ENCODE assay signal across 10 mouse cellular contexts in the genomic region with DNA sequence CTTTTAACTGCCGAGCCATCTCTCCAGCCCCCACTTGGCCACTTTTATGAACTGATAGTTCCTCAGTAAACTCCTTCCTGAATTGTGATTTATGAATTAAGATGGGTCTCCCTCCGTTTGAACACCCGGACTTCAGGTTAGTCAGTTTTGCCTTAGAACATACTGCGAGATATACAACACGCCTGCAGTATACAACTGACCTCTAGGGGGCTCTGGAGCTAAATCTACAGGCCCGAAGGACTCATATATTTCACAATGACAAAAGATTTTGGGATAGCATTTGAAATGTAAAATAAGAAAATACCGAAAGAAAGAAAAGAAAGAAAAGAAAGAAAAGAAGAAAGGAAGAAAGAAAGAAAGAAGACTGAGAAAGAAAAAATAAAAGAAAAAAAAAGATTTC. TPM values are rescaled to one million over a fixed set of nuclear protein-coding genes. Genes with fewer than 3 reads are reported as not detected.
DNase-seq lines count a peak whose midpoint lies in the region; ATAC-seq lines count a peak whose summit lies in the region.
"Had no signal": no experiment of that assay in that cellular context is flagged by ENCODE, and none has a peak within 500 bp of the region (broad histone marks: within the 10 kb centered on the region; RNA-seq: fewer than 3 reads in every experiment).

No protein-coding gene starts in this region.

- peaks cover 13% of the 10 kb centered on the region for H3K4me1 ChIP-seq in midbrain, embryonic 10.5 days
- peaks cover 6% of the 10 kb centered on the region; the same call in 1 of the 2 replicates for H3K4me1 ChIP-seq in midbrain, embryonic 16.5 days (ENCODE audit: control insufficient read depth, insufficient read depth, low read length)
- H3K4me1 ChIP-seq in limb, embryonic 11.5 days (ENCODE audit: control insufficient read depth, insufficient read depth, low read length), result no peaks in the 10 kb centered on the region
- H3K4me1 ChIP-seq: neural tube, embryonic 12.5 days had no signal

- no peak for ATAC-seq in midbrain, embryonic 16.5 days
- ATAC-seq in limb, embryonic 11.5 days (ENCODE audit: insufficient number of reproducible peaks, low FRiP score, low TSS enrichment, low read depth), result no peak
- ATAC-seq in granulocyte monocyte progenitor cell, adult 5-6 weeks (replicated peaks; ENCODE audit: poor library complexity, severe bottlenecking), result no peak

- WGBS in midbrain, embryonic 10.5 days, result 41% methylated on average over 7 of the region's 7 CpGs
- WGBS in midbrain, embryonic 16.5 days, result 39% methylated on average over 7 of the region's 7 CpGs
- WGBS in limb, embryonic 11.5 days, result 38% methylated on average over 7 of the region's 7 CpGs

- H3K9me3 ChIP-seq in midbrain, embryonic 10.5 days (replicated peaks), result no peaks in the 10 kb centered on the region
- no peaks in the 10 kb centered on the region for H3K9me3 ChIP-seq in midbrain, embryonic 16.5 days (replicated peaks; ENCODE audit: control insufficient read depth, low read length, poor library complexity, severe bottlenecking)
- H3K9me3 ChIP-seq in limb, embryonic 11.5 days (ENCODE audit: control insufficient read depth, low read length), result no peaks in the 10 kb centered on the region
- H3K9me3 ChIP-seq: neural tube, embryonic 12.5 days had no signal

- no peak overlapping the region for H3K4me2 ChIP-seq in midbrain, embryonic 16.5 days (ENCODE audit: low read length)
- H3K4me2 ChIP-seq in limb, embryonic 11.5 days (ENCODE audit: low read depth, severe bottlenecking), result no peak overlapping the region

- H3K27ac ChIP-seq in midbrain, embryonic 10.5 days (replicated peaks), result no peak overlapping the region
- H3K27ac ChIP-seq in midbrain, embryonic 16.5 days (ENCODE audit: low read length), result no peak overlapping the region
- no peak overlapping the region for H3K27ac ChIP-seq in limb, embryonic 11.5 days (replicated peaks; ENCODE audit: low read depth, low read length)
- H3K27ac ChIP-seq: neural tube, embryonic 12.5 days had no signal

- H3K9ac ChIP-seq in midbrain, embryonic 16.5 days (ENCODE audit: low read depth, low read length), result no peak overlapping the region
- no peak overlapping the region for H3K9ac ChIP-seq in limb, embryonic 11.5 days (ENCODE audit: low read length)
- H3K9ac ChIP-seq: neural tube, embryonic 12.5 days had no signal

- peaks cover 26% of the 10 kb centered on the region for H3K27me3 ChIP-seq in midbrain, embryonic 10.5 days (ENCODE audit: low read depth, poor library complexity, severe bottlenecking)
- peaks cover 3% of the 10 kb centered on the region for H3K27me3 ChIP-seq in midbrain, embryonic 16.5 days (ENCODE audit: control insufficient read depth, insufficient read depth, low read depth, low read length)
- peaks cover 12% of the 10 kb centered on the region; the same call in 1 of the 2 replicates for H3K27me3 ChIP-seq in limb, embryonic 11.5 days (ENCODE audit: control insufficient read depth, insufficient read depth, low read length)

- peak; percentile 50 for DNase-seq in midbrain, embryonic 10.5 days (ENCODE audit: low spot score)
- peak; percentile 77 for DNase-seq in ZHBTc4 (ENCODE audit: low read depth, low spot score)
- DNase-seq in cerebellum, postnatal 14 days, result peak; percentile 83 to 88
- peak; percentile 46 for DNase-seq in hindlimb bud, embryonic 11.5 days (ENCODE audit: extremely low spot score, low read depth, low spot score)
- peak; percentile 78 for DNase-seq in limb, embryonic 11.5 days (ENCODE audit: low spot score)
- DNase-seq in right cerebral cortex, postnatal 25 days, result peak; percentile 21

- H3K4me3 ChIP-seq in midbrain, embryonic 10.5 days, result no peak overlapping the region
- no peak overlapping the region for H3K4me3 ChIP-seq in midbrain, embryonic 16.5 days (ENCODE audit: low read depth, low read length)
- no peak overlapping the region for H3K4me3 ChIP-seq in limb, embryonic 11.5 days (ENCODE audit: low read depth, low read length)
- H3K4me3 ChIP-seq: neural tube, embryonic 12.5 days had no signal

- H3K36me3 ChIP-seq in midbrain, embryonic 10.5 days, result no peaks in the 10 kb centered on the region
- no peaks in the 10 kb centered on the region for H3K36me3 ChIP-seq in midbrain, embryonic 16.5 days (ENCODE audit: control insufficient read depth, insufficient read depth, low read length)
- no peaks in the 10 kb centered on the region for H3K36me3 ChIP-seq in limb, embryonic 11.5 days (ENCODE audit: control insufficient read depth, insufficient read depth, low read length)
- H3K36me3 ChIP-seq: neural tube, embryonic 12.5 days had no signal

RNA-seq across cellular contexts. Expression of gene H2-Oa, which starts 16.9 kb away (rescaled TPM):
- 0.37 and 0.50 TPM in 2 replicates for polyA plus RNA-seq in midbrain, embryonic 10.5 days (2016; fragmentation: Nextera tagmentation; extraction: Ambion mirVana)
- polyA plus RNA-seq in midbrain, embryonic 16.5 days (2015; fragmentation: Nextera tagmentation; extraction: Ambion mirVana), result 0.16 TPM in 1 of 2 replicates, not detected in the other
- polyA plus RNA-seq in limb, embryonic 11.5 days (2014; fragmentation: Nextera tagmentation; extraction: Ambion mirVana), result 0.55 and 1.2 TPM in 2 replicates
- total RNA-seq in granulocyte monocyte progenitor cell, adult 5-6 weeks (2014; fragmentation: Nextera tagmentation), result 6.4 and 15.0 TPM in 2 replicates
- 1.7 and 7.6 TPM in 2 replicates for total RNA-seq in granulocyte monocyte progenitor cell, adult 5-6 weeks (2017)
- total RNA-seq: gastrocnemius, postnatal 36 days had no signal

RNA-seq across cellular contexts. Expression of gene Col11a2, which starts 36.0 kb away (rescaled TPM):
- polyA plus RNA-seq in midbrain, embryonic 10.5 days (2016; fragmentation: Nextera tagmentation; extraction: Ambion mirVana), result 0.92 and 1.1 TPM in 2 replicates
- polyA plus RNA-seq in midbrain, embryonic 16.5 days (2015; fragmentation: Nextera tagmentation; extraction: Ambion mirVana), result 3.6 and 4.4 TPM in 2 replicates
- 2.6 and 5.0 TPM in 2 replicates for polyA plus RNA-seq in limb, embryonic 11.5 days (2014; fragmentation: Nextera tagmentation; extraction: Ambion mirVana)
- 2.1 and 3.4 TPM in 2 replicates for total RNA-seq in granulocyte monocyte progenitor cell, adult 5-6 weeks (2014; fragmentation: Nextera tagmentation)
- total RNA-seq in granulocyte monocyte progenitor cell, adult 5-6 weeks (2017), result 1.2 and 3.4 TPM in 2 replicates

RNA-seq across cellular contexts. Expression of gene Rxrb, which starts 43.7 kb away (rescaled TPM):
- 54.0 and 56.9 TPM in 2 replicates for polyA plus RNA-seq in midbrain, embryonic 10.5 days (2016; fragmentation: Nextera tagmentation; extraction: Ambion mirVana)
- 54.0 and 55.9 TPM in 2 replicates for polyA plus RNA-seq in midbrain, embryonic 16.5 days (2015; fragmentation: Nextera tagmentation; extraction: Ambion mirVana)
- 20.5 and 24.0 TPM in 2 replicates for polyA plus RNA-seq in limb, embryonic 11.5 days (2014; fragmentation: Nextera tagmentation; extraction: Ambion mirVana)
- 51.0 and 55.4 TPM in 2 replicates for total RNA-seq in granulocyte monocyte progenitor cell, adult 5-6 weeks (2014; fragmentation: Nextera tagmentation)
- total RNA-seq in granulocyte monocyte progenitor cell, adult 5-6 weeks (2017), result 40.5 and 47.2 TPM in 2 replicates

RNA-seq across cellular contexts. Expression of gene Slc39a7, which starts 43.8 kb away (rescaled TPM):
- 221 and 227 TPM in 2 replicates for polyA plus RNA-seq in midbrain, embryonic 10.5 days (2016; fragmentation: Nextera tagmentation; extraction: Ambion mirVana)
- 163 and 175 TPM in 2 replicates for polyA plus RNA-seq in midbrain, embryonic 16.5 days (2015; fragmentation: Nextera tagmentation; extraction: Ambion mirVana)
- 85.6 and 94.1 TPM in 2 replicates for polyA plus RNA-seq in limb, embryonic 11.5 days (2014; fragmentation: Nextera tagmentation; extraction: Ambion mirVana)
- total RNA-seq in granulocyte monocyte progenitor cell, adult 5-6 weeks (2014; fragmentation: Nextera tagmentation), result 41.0 and 56.8 TPM in 2 replicates
- 99.8 and 103 TPM in 2 replicates for total RNA-seq in granulocyte monocyte progenitor cell, adult 5-6 weeks (2017)

RNA-seq across cellular contexts. Expression of gene H2-DMa, which starts 44.1 kb away (rescaled TPM):
- 6.4 and 9.5 TPM in 2 replicates for polyA plus RNA-seq in midbrain, embryonic 10.5 days (2016; fragmentation: Nextera tagmentation; extraction: Ambion mirVana)
- polyA plus RNA-seq in midbrain, embryonic 16.5 days (2015; fragmentation: Nextera tagmentation; extraction: Ambion mirVana), result 22.5 and 22.7 TPM in 2 replicates
- 7.5 and 9.1 TPM in 2 replicates for polyA plus RNA-seq in limb, embryonic 11.5 days (2014; fragmentation: Nextera tagmentation; extraction: Ambion mirVana)
- total RNA-seq in granulocyte monocyte progenitor cell, adult 5-6 weeks (2014; fragmentation: Nextera tagmentation), result 97.2 and 116 TPM in 2 replicates
- 40.2 and 41.8 TPM in 2 replicates for total RNA-seq in granulocyte monocyte progenitor cell, adult 5-6 weeks (2017)

Comparison
In these comparisons a context has a peak if more than half of its experiments do, and no peak if none do; other contexts are left out.
1. DNase-seq: peak in every context shown above with its lines; median percentile 86 in cerebellum, postnatal 14 days; 78 in limb, embryonic 11.5 days; 77 in ZHBTc4; 50 in midbrain, embryonic 10.5 days; 46 in hindlimb bud, embryonic 11.5 days; 21 in right cerebral cortex, postnatal 25 days.